Mouse (Mus musculus) MEL (cell line): ENCODE measurements around the gene Mipol1. TPM values are rescaled to one million over a fixed set of nuclear protein-coding genes. Genes with fewer than 3 reads are reported as not detected.

ENCODE experiments used
- DNase-seq: peaks from one replicate; pipeline ENCODE4 v3.0.0; 2011; ENCODE audit warnings: low read depth, low spot score
- H3K27ac ChIP-seq: 2 replicates; pipeline ENCODE4 v1.5.1; 2012; ENCODE audit warnings: low read depth, mild to moderate bottlenecking, control low read depth, low read length, moderate library complexity; ENCODE audit not compliant: control insufficient read depth
- H3K27me3 ChIP-seq, 2 experiments: fragments of 150-350 bp in 1 of 2; sonication (generic) in 1 of 2; 2 replicates each; pipeline ENCODE4 v1.6.1; 2012; ENCODE audit warnings: low read length in 2 of 2, mild to moderate bottlenecking in 2 of 2, improper control_type of control experiment in 1 of 2, moderate library complexity in 1 of 2; ENCODE audit not compliant: insufficient read depth in 2 of 2, control insufficient read depth in 1 of 2
- H3K36me3 ChIP-seq, 2 experiments: 2 replicates each; pipeline ENCODE4 v1.6.1; 2012 to 2014; ENCODE audit warnings: low read length in 2 of 2, improper control_type of control experiment in 1 of 2, inconsistent platforms in 1 of 2, mild to moderate bottlenecking in 1 of 2; ENCODE audit not compliant: insufficient read depth in 2 of 2, control insufficient read depth in 1 of 2
- H3K4me1 ChIP-seq, 2 experiments: fragments of 150-350 bp in 1 of 2; sonication (generic) in 1 of 2; 2 replicates each; pipeline ENCODE4 v1.6.1; 2012; ENCODE audit warnings: low read length in 2 of 2, improper control_type of control experiment in 1 of 2, mild to moderate bottlenecking in 1 of 2; ENCODE audit not compliant: insufficient read depth in 2 of 2, control insufficient read depth in 1 of 2
- H3K4me3 ChIP-seq, 2 experiments: fragments of 150-350 bp in 1 of 2; sonication (generic) in 1 of 2; 2 replicates each; pipeline ENCODE4 v1.5.1; 2012; ENCODE audit warnings: low read depth in 2 of 2, low read length in 2 of 2, mild to moderate bottlenecking in 2 of 2, moderate library complexity in 2 of 2, control low read depth in 1 of 2, improper control_type of control experiment in 1 of 2; ENCODE audit not compliant: control insufficient read depth in 1 of 2, insufficient read depth in 1 of 2
- H3K79me2 ChIP-seq: 2 replicates; pipeline ENCODE4 v1.6.1; 2012; ENCODE audit warnings: mild to moderate bottlenecking, low read length, moderate library complexity; ENCODE audit not compliant: control insufficient read depth, poor library complexity, insufficient read depth
- H3K9ac ChIP-seq: 2 replicates; pipeline ENCODE4 v1.6.1; 2012; ENCODE audit warnings: low read depth, mild to moderate bottlenecking, control low read depth, low read length, moderate library complexity; ENCODE audit not compliant: control insufficient read depth, poor library complexity, severe bottlenecking
- H3K9me3 ChIP-seq: fragments of 150-350 bp; sonication (generic); replicated peaks from 2 replicates; pipeline ENCODE4 v1.6.1; 2012; ENCODE audit warnings: mild to moderate bottlenecking, low read length, improper control_type of control experiment, moderate library complexity; ENCODE audit not compliant: insufficient read depth
- CHD1 ChIP-seq: IDR thresholded peaks from 2 replicates; pipeline ENCODE4 v1.6.1; 2012; ENCODE audit warnings: low read depth, mild to moderate bottlenecking, inconsistent platforms, low read length, improper control_type of control experiment
- CTCF ChIP-seq, 3 experiments: IDR thresholded peaks in 2 of 3; conservative IDR thresholded peaks in 1 of 3; 2 replicates each; pipeline ENCODE4 v1.5.1; 2011 to 2012; ENCODE audit warnings: low read length in 3 of 3, low read depth in 2 of 3, mild to moderate bottlenecking in 2 of 3, improper control_type of control experiment in 1 of 3, inconsistent platforms in 1 of 3, mixed read lengths in 1 of 3, moderate library complexity in 1 of 3; ENCODE audit not compliant: control insufficient read depth in 1 of 3, insufficient read depth in 1 of 3, poor library complexity in 1 of 3, severe bottlenecking in 1 of 3
- E2F4 ChIP-seq: IDR thresholded peaks from 2 replicates; pipeline ENCODE4 v1.6.1; 2011; ENCODE audit warnings: low read depth, low read length, improper control_type of control experiment, borderline replicate concordance
- ELF1 ChIP-seq: IDR thresholded peaks from 2 replicates; pipeline ENCODE4 v1.6.1; 2014; ENCODE audit warnings: low read depth, mild to moderate bottlenecking, inconsistent platforms, low read length, improper control_type of control experiment, moderate library complexity
- GABPA ChIP-seq: IDR thresholded peaks from 2 replicates; pipeline ENCODE4 v1.6.1; 2012; ENCODE audit warnings: low read depth, mild to moderate bottlenecking, inconsistent platforms, low read length, improper control_type of control experiment, moderate library complexity
- GATA1 ChIP-seq: IDR thresholded peaks from 2 replicates; pipeline ENCODE4 v1.6.1; 2011; ENCODE audit warnings: low read depth, low read length, improper control_type of control experiment
- HCFC1 ChIP-seq: IDR thresholded peaks from 2 replicates; pipeline ENCODE4 v1.6.1; 2012; ENCODE audit warnings: low read depth, mild to moderate bottlenecking, inconsistent platforms, low read length, improper control_type of control experiment, moderate library complexity
- KAT2A ChIP-seq: conservative IDR thresholded peaks from 2 replicates; pipeline ENCODE4 v1.6.1; 2012; ENCODE audit warnings: low read depth, low read length, improper control_type of control experiment, inconsistent platforms
- MAX ChIP-seq: IDR thresholded peaks from 2 replicates; pipeline ENCODE4 v1.6.1; 2011; ENCODE audit warnings: low read length, improper control_type of control experiment
- MAZ ChIP-seq: IDR thresholded peaks from 2 replicates; pipeline ENCODE4 v1.6.1; 2012; ENCODE audit warnings: low read depth, mild to moderate bottlenecking, inconsistent platforms, low read length, improper control_type of control experiment
- MXI1 ChIP-seq: IDR thresholded peaks from 2 replicates; pipeline ENCODE4 v1.6.1; 2011; ENCODE audit warnings: mild to moderate bottlenecking, low read depth, low read length, improper control_type of control experiment
- MYB ChIP-seq: IDR thresholded peaks from 2 replicates; pipeline ENCODE4 v1.6.1; 2011; ENCODE audit warnings: mild to moderate bottlenecking, low read depth, low read length, improper control_type of control experiment
- NELFE ChIP-seq: IDR thresholded peaks from 2 replicates; pipeline ENCODE4 v1.6.1; 2011; ENCODE audit warnings: low read depth, low read length, improper control_type of control experiment
- POLR2A ChIP-seq, 2 experiments: IDR thresholded peaks; 2 replicates each; pipeline ENCODE4 v1.6.1; 2011 to 2012; ENCODE audit warnings: low read length in 2 of 2, mild to moderate bottlenecking in 2 of 2, control low read depth in 1 of 2, improper control_type of control experiment in 1 of 2, low read depth in 1 of 2, moderate library complexity in 1 of 2; ENCODE audit not compliant: control insufficient read depth in 1 of 2, insufficient read depth in 1 of 2, poor library complexity in 1 of 2
- RAD21 ChIP-seq: IDR thresholded peaks from 2 replicates; pipeline ENCODE4 v1.6.1; 2011; ENCODE audit warnings: mild to moderate bottlenecking, low read depth, low read length, improper control_type of control experiment
- RCOR1 ChIP-seq: IDR thresholded peaks from 2 replicates; pipeline ENCODE4 v1.6.1; 2012; ENCODE audit warnings: low read depth, mild to moderate bottlenecking, inconsistent platforms, low read length, improper control_type of control experiment
- SIN3A ChIP-seq: IDR thresholded peaks from 2 replicates; pipeline ENCODE4 v1.6.1; 2012; ENCODE audit warnings: low read length, improper control_type of control experiment, inconsistent platforms
- SMC3 ChIP-seq: IDR thresholded peaks from 2 replicates; pipeline ENCODE4 v1.6.1; 2011; ENCODE audit warnings: low read depth, low read length, improper control_type of control experiment
- TAL1 ChIP-seq: IDR thresholded peaks from 2 replicates; pipeline ENCODE4 v1.6.1; 2012; ENCODE audit warnings: mild to moderate bottlenecking, inconsistent platforms, low read length, moderate library complexity, mixed read lengths
- UBTF ChIP-seq: IDR thresholded peaks from 2 replicates; pipeline ENCODE4 v1.6.1; 2012; ENCODE audit warnings: low read depth, mild to moderate bottlenecking, inconsistent platforms, low read length, improper control_type of control experiment, moderate library complexity, borderline replicate concordance; ENCODE audit not compliant: insufficient read depth
- USF2 ChIP-seq, 2 experiments: IDR thresholded peaks; 2 replicates each; pipeline ENCODE4 v1.6.1; 2011 to 2012; ENCODE audit warnings: improper control_type of control experiment in 2 of 2, low read length in 2 of 2, borderline replicate concordance in 1 of 2, inconsistent platforms in 1 of 2, low read depth in 1 of 2, mild to moderate bottlenecking in 1 of 2; ENCODE audit not compliant: insufficient read depth in 1 of 2
- ZC3H11A ChIP-seq: IDR thresholded peaks from 2 replicates; pipeline ENCODE4 v1.6.1; 2012; ENCODE audit warnings: low read depth, mild to moderate bottlenecking, inconsistent platforms, low read length, improper control_type of control experiment
- ZKSCAN1 ChIP-seq: IDR thresholded peaks from 2 replicates; pipeline ENCODE4 v1.6.1; 2012; ENCODE audit warnings: low read depth, mild to moderate bottlenecking, inconsistent platforms, low read length, improper control_type of control experiment, moderate library complexity
- ZNF384 ChIP-seq: IDR thresholded peaks from 2 replicates; pipeline ENCODE4 v1.6.1; 2012; ENCODE audit warnings: low read depth, mild to moderate bottlenecking, inconsistent platforms, low read length, improper control_type of control experiment
- polyA plus RNA-seq, 2 experiments: library from polyadenylated mRNA; stranded (reverse) in 1 of 2; unstranded in 1 of 2; fragments of >175 nt in 1 of 2; fragments of >200 nt in 1 of 2; gene quantifications; 2 replicates each; pipeline versions ENCODE4 v1.2.1 to v1.2.4; 2012; ENCODE audit warnings: low replicate concordance in 2 of 2, low read depth in 1 of 2; ENCODE audit not compliant: insufficient read length in 2 of 2, insufficient read depth in 1 of 2, missing spikeins in 1 of 2
- total RNA-seq: library from RNA; depleted of rRNA; stranded (reverse); fragments of 300-350 nt; gene quantifications from 2 replicates; pipeline ENCODE4 v1.2.3, GENCODE M21; 2012

Mipol1 gene
- total and polyA plus RNA-seq, 3 experiments: 4.0 to 8.3 TPM; not detected in 1

DNA sequence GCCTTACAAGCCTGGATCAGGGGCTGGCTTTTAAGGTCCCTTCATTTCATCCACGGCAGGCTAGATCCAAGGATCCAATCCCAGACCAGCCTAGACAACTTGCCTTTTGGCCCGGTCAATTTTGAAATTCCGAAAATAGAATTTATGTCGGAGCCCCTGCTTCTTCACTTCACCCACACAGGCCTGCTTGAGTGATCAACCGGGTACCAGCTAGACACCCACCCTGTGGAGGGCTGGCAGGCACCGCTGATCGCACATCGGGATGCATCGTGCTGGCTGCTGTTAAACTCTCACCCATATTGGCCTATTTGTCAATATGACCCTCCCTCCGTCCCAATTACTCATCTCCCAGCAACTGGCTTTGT lies 313.4 kb downstream of the Mipol1 start:
- H3K9ac ChIP-seq: no peak overlapping the region
- no peak for DNase-seq
- no peaks in the 10 kb centered on the region for H3K79me2 ChIP-seq
- TF ChIP-seq CHD1: no peak
- TF ChIP-seq GATA1: no peak
- TF ChIP-seq MAZ: no peak
- TF ChIP-seq GABPA: no peak
- TF ChIP-seq ZNF384: no peak
- no peak for TF ChIP-seq TAL1
- TF ChIP-seq MYB: no peak
- no peak for TF ChIP-seq ZKSCAN1
- no peak for TF ChIP-seq ZC3H11A
- TF ChIP-seq RCOR1: no peak
- no peak for TF ChIP-seq KAT2A
- TF ChIP-seq E2F4: no peak
- no peak for TF ChIP-seq NELFE
- no peak for TF ChIP-seq CTCF (IDR thresholded peaks at IDR 0.05 in 2 of 3, conservative IDR thresholded peaks at IDR 0.05 in 1 of 3; ENCODE audit: control insufficient read depth in 1 of 3, insufficient read depth in 1 of 3, low read depth in 2 of 3, low read length in 3 of 3, poor library complexity in 1 of 3, severe bottlenecking in 1 of 3)
- TF ChIP-seq SIN3A: no peak
- no peak overlapping the region for H3K27ac ChIP-seq
- no peaks in the 10 kb centered on the region for H3K27me3 ChIP-seq
- H3K9me3 ChIP-seq: no peaks in the 10 kb centered on the region
- H3K4me3 ChIP-seq: no peak overlapping the region
- no peaks in the 10 kb centered on the region for H3K4me1 ChIP-seq
- no peaks in the 10 kb centered on the region for H3K36me3 ChIP-seq

DNA sequence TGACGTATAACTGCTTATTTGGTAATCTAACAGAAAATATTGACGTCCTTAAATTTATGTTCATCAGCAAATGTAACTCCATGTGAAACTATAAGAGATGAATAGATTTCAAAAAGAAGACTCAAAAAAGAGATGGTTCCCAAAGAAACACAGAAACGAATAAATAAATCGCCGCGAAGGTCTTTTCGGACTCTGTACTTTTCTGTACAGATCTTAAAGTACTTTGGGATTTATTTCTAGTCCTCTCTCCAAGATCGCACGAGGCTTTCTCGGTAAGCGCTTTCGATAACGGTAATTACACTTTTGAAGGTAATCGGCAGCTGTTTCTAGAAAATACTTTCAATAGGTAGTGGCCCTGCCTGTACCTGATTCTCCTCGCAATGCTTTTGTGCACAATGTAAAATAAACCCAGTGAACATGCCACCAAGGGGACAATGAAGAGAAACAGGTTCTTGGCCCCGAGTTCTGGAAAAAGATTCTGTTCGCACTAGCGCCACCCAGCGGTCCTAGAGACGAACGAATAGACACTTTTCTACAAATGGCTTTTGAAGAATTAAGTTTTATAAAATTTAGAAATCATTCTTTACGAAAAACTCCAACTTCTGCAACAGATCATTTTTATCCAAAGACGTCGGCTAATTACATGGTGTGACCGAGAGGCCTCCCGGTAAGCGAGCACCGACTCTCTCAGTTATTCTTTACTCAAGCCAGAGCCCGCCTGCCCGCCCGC lies 314.6 kb downstream of the Mipol1 start:
- no peak overlapping the region for H3K4me3 ChIP-seq
- H3K9ac ChIP-seq: no peak overlapping the region
- H3K36me3 ChIP-seq: no peaks in the 10 kb centered on the region
- H3K9me3 ChIP-seq: no peaks in the 10 kb centered on the region
- no peak for TF ChIP-seq USF2 (IDR thresholded peaks at IDR 0.05; ENCODE audit: borderline replicate concordance in 1 of 2, insufficient read depth in 1 of 2, low read depth in 1 of 2, low read length in 2 of 2)
- no peak for TF ChIP-seq E2F4
- TF ChIP-seq RAD21: no peak
- TF ChIP-seq ZKSCAN1: no peak
- TF ChIP-seq ELF1: no peak
- no peak for TF ChIP-seq RCOR1
- no peak for TF ChIP-seq MYB
- no peak for TF ChIP-seq MAX
- TF ChIP-seq GATA1: no peak
- no peak for TF ChIP-seq SIN3A
- TF ChIP-seq UBTF: no peak
- TF ChIP-seq ZC3H11A: no peak
- TF ChIP-seq SMC3: no peak
- TF ChIP-seq CTCF (IDR thresholded peaks at IDR 0.05 in 2 of 3, conservative IDR thresholded peaks at IDR 0.05 in 1 of 3; ENCODE audit: control insufficient read depth in 1 of 3, insufficient read depth in 1 of 3, low read depth in 2 of 3, low read length in 3 of 3, poor library complexity in 1 of 3, severe bottlenecking in 1 of 3): no peak; a peak in 1 of 6 replicates
- TF ChIP-seq POLR2A (IDR thresholded peaks at IDR 0.05; ENCODE audit: control insufficient read depth in 1 of 2, insufficient read depth in 1 of 2, low read depth in 1 of 2, low read length in 2 of 2, poor library complexity in 1 of 2): no peak
- no peak for TF ChIP-seq MXI1
- TF ChIP-seq HCFC1: no peak
- H3K27me3 ChIP-seq: no peaks in the 10 kb centered on the region
- H3K27ac ChIP-seq: no peak overlapping the region
- DNase-seq: no peak
- H3K79me2 ChIP-seq: no peaks in the 10 kb centered on the region
- no peaks in the 10 kb centered on the region for H3K4me1 ChIP-seq
